Mouse (Mus musculus) yolk sac, embryonic 10.5 days (tissue): ENCODE data around the gene Hmg20b.

Source experiments
- DNase-seq: peaks from one replicate; pipeline ENCODE4 v3.0.0-alpha.2; 2017; ENCODE audit warnings: low spot score

Hmg20b gene

DNA sequence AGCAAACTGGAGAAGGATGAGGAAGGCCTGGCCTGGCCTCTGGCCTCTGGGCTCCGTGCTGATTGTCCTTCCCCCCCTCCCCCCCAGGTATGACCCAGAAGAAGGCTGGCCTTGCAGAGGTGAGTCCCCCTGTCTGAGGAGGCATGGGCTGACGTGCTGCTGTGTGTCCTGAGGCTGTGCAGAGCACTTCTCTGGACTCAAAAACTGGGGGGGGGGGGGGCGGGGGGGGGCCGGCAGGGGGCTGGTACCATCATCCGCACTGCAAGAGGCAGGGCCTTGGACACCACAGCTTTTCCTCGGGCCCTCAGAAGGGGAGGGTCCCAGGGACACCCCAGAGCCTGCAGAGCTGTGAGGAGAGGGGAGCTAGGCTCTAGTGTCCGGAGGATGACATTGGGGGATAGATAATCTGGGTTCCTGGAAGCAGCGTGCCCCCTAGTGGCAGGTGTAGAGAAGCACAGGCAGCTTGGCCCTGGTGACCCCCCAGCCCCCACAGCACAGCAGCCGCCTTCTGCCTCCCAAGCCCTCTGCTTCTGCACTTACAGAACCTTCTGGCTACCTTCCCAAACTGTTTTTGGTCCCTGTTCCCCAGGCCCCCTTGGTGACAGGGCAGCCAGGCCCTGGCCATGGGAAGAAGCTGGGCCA is 45.6 kb downstream of the Hmg20b start:
- DNase-seq: no peak

DNA sequence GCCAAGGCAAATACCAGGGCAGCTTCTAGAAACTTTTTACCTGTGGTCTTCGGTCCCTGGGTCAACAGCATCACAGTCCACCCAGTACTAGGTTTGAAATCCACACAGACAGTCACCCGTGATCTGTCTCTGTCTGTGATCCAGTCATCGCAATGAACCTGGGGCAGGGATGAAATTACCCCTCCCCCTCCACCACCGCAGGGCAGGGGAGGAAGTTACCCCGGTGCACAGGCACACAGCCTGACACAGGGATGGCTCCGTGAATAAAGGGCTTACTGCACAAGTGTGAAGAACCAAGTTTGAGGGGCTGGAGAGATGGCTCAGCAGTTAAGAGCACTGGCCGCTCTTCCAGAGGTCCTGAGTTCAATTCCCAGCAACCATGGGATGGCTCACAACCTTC is 46.5 kb downstream of the Hmg20b start:
- DNase-seq: no peak

DNA sequence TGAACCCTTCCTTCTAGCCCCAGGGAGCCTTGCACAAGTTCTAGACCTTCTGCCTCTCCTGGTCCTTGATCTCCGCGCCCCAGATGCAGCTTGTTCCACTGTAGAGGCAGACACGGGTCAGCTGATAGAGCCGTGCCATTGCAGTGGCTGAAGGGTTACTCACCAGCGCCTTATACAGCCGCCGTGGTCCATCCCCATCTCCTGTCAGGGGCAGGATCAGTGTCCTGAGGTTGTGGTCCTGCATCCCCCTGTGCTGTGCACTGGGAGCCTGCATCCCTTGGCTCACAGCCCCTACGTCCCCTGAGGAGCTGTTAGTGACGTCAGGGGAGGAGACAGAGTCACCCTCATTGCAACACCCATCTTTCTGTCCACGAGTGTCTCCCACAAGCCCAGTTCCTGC is 47.0 kb downstream of the Hmg20b start:
- no peak for DNase-seq

DNA sequence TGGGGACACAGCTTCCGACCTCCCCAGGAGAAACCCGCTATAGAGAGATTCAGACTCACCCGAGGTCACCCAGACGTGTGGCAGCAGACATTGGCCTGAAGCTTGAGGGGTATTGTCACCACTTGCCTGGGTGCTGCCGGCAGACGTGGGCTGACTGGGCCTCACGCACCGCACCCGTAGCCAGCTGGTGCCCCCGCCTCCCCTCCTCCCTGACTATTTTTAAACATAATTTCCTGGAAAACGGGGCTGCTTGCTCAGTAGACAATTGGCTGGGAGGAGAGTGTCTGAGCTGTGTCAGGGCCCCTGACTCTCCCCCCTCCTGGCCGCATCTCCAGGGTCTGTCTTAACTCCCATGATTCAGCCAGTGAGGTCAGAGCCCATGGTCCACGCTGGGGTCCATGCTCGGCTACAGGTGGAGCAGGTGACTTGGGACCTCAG is 47.5 kb downstream of the Hmg20b start:
- peak; percentile 72 for DNase-seq

DNA sequence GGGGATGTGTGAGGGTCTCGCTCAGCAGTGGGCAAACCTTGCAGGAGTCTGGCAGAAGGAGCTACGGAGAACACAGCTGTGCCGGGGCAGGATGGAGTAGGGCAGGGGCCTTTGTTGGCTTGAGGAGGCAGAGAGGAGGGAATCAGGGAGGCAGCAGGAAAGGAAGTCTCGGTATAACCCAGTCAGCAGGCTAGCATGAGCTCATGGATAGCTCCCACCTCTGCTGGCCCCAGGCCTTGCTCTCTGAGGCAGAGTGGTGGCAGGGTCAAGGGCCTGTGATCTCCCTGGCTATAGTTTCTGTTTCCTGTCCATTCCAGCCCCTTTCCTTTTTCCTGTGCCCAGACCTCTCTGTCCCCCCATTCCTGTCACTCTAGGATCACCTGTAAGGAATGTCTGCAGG is 48.0 kb downstream of the Hmg20b start:
- no peak for DNase-seq

DNA sequence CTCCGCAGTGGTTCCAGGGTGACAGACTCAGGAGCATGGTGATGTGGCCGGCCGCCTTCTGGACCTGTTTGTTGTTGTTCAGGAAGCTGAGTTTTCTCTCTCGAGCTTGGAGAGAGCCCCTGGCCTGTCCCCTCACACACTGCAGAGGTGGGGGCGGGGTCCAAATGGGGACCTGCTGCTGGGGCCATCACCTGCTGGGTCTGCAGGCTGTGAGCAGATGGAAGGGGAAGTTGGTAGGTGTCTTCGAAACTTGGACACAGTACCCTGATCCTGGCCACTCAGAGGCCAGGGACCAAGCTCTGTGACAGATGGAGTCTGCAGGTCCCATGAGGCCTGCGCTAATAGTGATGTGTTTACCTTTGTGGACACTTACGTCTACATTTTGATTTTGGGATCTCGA is 49.0 kb downstream of the Hmg20b start:
- DNase-seq: no peak

DNA sequence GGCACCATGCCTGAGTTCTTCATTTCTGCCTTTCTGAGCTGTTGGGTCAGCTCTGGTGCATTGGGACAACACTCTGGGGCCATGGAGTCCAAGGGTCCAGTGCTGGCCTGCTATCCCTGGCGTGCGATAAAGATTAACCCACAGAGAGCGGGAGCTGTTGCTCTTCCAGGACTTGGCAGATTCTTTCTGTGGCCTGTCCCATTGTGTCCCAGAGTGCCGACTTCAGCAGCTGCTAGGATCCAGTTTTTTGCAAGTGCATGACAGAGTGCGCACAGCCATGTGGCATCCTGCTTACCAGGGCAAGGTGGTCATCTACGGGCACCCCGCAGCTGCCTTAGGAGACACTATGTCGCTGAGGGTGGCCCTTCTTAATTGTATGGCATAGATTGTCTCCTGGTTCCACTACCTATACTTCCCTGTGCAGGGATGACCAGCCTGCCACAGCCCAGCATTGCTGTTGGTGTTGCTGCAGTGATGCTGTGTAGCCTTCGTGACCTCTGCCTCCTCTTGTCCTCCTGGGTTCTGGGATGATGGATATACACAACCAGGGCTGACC is 49.9 kb downstream of the Hmg20b start:
- DNase-seq: peak; percentile 87

DNA sequence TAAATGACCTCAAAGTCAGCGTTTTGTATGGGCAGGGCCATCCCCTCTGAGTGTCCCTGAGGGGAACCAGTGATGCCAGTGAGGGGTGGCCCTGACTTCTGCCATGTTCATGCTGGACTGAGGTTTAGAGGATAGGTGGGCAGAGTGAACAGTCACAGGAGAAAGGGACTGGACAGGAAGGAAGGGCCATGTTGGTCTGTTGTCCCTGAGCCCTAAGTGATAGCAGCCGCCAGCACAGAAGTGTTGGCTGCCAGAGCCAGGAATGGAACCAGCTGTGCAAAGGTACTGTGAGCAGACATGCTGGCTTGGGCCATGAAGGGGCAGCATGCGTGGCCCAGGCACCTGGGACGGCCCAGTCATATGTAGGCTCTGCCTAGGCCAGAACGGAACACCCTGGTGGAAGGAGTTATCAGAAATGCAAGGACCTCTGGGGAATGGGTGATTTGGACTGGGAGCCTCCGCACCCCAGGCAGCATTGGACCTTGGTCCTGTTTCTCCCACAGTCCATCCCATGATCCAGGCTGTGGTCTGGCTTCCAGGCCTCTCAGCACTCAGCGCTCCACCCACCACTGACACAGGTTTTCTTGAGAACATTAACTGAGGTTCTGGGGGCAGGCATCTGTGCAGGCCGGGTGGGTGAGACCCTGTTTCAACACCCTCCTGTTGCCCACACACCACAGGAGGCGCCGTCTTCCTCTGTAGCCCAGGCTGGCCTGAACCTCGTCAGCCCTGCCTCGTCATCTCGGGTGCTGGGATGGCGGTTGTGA is 50.5 kb downstream of the Hmg20b start:
- peak; percentile 87 for DNase-seq

DNA sequence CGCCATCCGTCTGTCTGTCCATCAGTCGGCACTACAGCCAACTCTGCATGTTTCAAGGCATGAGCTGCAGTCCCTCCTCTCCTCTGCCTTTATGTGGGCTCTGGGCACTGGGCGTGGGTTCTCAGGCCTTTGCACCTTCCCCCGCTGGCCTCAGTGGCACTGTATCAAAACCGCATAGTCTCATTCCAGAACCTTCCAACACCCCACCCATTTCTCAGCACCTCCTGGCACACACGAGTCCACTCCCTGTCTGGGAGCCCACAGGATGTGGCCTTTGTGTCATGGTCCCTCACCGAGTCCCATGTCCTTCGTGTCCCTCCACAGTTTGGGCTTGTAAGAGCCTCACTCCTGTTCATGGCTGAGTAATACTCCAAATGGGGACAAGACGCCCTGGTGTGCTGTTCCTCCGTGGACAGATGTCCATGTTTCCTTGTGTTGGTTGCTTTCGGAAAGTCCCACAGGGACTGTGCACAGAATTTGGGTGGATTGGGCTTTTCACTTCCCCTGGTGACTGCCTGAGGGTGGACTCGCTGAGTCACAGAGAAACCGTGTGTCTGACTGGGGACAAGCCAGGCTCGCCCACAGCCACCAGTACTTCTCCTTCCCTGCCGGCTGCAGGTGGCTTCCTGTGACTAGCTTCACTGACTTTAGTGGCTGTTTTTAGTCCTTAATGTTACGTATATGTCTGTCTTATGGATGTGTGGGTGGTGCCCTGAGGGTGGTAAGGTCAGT is 51.7 kb downstream of the Hmg20b start:
- no peak for DNase-seq

DNA sequence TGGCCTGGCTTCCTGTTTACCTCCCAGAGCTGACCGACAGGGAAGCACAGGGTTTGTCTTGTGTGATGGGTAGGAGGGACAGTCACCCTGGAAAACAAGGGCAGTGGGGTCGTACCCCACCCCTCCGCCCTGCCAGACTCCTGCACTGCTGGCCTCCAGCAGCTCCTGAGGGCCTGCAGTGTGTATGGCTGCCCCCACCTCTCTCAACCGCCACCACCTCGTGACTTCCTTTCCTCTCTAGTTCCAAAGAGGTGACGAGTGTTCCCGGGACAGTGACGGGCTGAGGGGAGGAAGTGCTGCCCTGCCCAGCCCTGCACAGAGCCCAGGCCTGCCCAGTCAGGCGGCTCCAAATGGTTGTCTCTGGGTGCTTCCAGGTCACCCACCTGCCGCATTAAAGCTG is 52.4 kb downstream of the Hmg20b start:
- peak; percentile 66 for DNase-seq

DNA sequence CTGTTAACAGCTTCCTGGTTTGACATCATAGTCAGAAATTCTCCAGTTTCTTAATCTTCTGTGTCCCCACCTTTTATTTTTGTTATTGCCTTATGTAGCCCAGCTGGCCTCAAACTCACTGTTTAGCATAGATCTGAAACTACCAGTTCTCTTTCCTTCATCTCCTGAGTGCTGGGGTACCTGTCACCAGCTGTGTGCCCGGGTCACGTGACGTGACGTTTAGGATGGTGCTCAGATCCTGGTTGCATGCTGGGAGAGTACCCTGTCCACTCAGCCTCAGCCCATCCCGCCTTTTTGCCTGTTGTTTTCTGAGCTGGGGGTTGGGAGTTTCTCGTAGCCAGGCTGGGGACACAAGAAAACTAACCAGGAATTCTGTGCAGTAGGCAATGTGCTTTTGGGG is 53.0 kb downstream of the Hmg20b start:
- DNase-seq: no peak
